Mouse (Mus musculus): ENCODE results near the gene Olfr1051.
"Not testable (repeated sequence)": the region's sequence is repeated elsewhere in the genome, so short reads cannot be mapped to it uniquely, and the experiment has no call there.

Olfr1051 gene

GRCm38 (mm10) chr2:86278988-86279387 is at the start of gene Olfr1051:
TSS of gene Olfr1051 (minus strand) at chr2:86279088.
- in situ Hi-C loops (cut with MboI, MseI): not testable (repeated sequence)

- in situ Hi-C loops (cut with MboI, MseI): loop anchor here in 1 of 2 experiments (5.0 kb wide), 1 partner anchor 52 kb away; no protein-coding TSS in a partner anchor
These were observed 36.3 kb upstream of the Olfr1051 start, which contains the start of gene Olfr1053 for GRCm38 (mm10) chr2:86315184-86315583. TSS of gene Olfr1053 (minus strand) at chr2:86315284.

- in situ Hi-C loops (cut with MboI, MseI): loop anchor here in 1 of 2 experiments (10.0 kb wide), 1 partner anchor 1043 kb away; no protein-coding TSS in a partner anchor
These were observed 13.3 kb upstream of the Olfr1051 start, which contains the start of gene Olfr1052 for GRCm38 (mm10) chr2:86292155-86292554. TSS of gene Olfr1052 (plus strand) at chr2:86292455.

GRCm38 (mm10) chr2:86258228-86258627 is 20.7 kb downstream of the Olfr1051 start, which contains the start of gene Olfr1049:
TSS of gene Olfr1049 (minus strand) at chr2:86258328.
- in situ Hi-C loops (cut with MboI, MseI): not testable (repeated sequence)

GRCm38 (mm10) chr2:86240189-86240588 is 38.7 kb downstream of the Olfr1051 start, which contains the start of gene Olfr1048:
TSS of gene Olfr1048 (minus strand) at chr2:86240289.
- in situ Hi-C loops (cut with MboI, MseI): no loop called here

- in situ Hi-C loops (cut with MboI, MseI): no loop called here
These were observed 47.6 kb downstream of the Olfr1051 start, which contains the start of gene Olfr1047 for GRCm38 (mm10) chr2:86231301-86231700. TSS of gene Olfr1047 (minus strand) at chr2:86231401.
